Mouse (Mus musculus) cortical plate, adult 2 months (tissue): ENCODE results near the gene Psma7.

ENCODE experiments used
- CTCF ChIP-seq: fragments of 200-500 bp; IDR thresholded peaks from 2 replicates; pipeline ENCODE4 v1.5.1; 2011; ENCODE audit warnings: mild to moderate bottlenecking, control low read depth, low read length; ENCODE audit not compliant: insufficient read depth; ENCODE audit errors: extremely low read depth
- POLR2A ChIP-seq: fragments of 200-500 bp; IDR thresholded peaks from 2 replicates; pipeline ENCODE4 v1.6.1; 2011; ENCODE audit warnings: mild to moderate bottlenecking, low read length, control low read depth; ENCODE audit not compliant: insufficient read depth; ENCODE audit errors: extremely low read depth

GRCm38 (mm10) chr2:180047980-180048635, 5.9 kb upstream of the Psma7 start:
- TF ChIP-seq CTCF = no peak
- 0 out of 2 replicates have a peak, but pooled peaks have one; percentile 2 for TF ChIP-seq POLR2A
